Mouse (Mus musculus) CH12F3 (cell line): Measurements from ENCODE around the gene Kcnab2.

Experiments used
- in situ Hi-C: fragments of 300-500 bp; cut with MboI; formaldehyde crosslinking; loops from 2 replicates; pipeline ENCODE4 v1.14.3; 2020; ENCODE audit warnings: low sequenced_read_pairs

Gene Kcnab2

DNA sequence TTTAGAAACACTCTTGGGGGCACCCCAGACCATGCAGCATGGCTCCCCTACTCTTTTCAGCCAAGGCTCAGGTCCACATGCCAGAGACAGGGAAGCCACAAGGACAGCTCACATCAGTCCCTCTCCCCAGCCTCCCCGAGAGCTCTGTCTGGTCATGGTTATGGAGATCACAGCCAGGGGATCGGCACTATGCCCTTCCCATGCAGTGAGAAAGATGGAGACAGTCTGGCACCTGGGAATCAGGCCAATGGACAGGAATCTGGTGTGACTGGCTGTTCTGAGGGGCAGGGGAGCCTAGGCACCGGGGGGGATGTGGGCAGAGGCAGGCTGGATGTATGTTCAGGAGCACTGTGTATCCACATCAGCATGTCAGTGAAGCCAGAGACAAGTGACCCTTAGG lies 78.7 kb downstream of the Kcnab2 start:
- in situ Hi-C loops: no loop called here

DNA sequence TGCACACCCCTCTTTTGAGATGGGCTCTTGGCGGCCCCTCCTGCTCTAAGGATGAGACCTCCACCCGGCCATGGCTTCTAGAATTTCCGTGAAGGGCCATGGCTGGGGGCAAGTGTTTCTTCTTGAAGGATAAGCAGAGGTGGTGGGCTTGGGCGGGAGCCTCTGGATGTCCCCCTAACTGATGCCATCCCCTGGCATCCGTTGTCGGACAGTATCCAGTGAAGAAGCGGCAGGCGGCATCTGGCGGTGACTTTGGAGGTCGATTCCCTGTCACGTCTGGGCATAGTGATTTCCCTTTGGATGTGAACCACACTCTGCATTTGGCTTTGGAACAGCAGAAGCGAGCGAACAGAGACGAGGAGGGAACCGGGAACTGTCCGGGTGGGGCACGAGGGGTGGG lies 85.0 kb downstream of the Kcnab2 start:
- in situ Hi-C loops: no loop called here

DNA sequence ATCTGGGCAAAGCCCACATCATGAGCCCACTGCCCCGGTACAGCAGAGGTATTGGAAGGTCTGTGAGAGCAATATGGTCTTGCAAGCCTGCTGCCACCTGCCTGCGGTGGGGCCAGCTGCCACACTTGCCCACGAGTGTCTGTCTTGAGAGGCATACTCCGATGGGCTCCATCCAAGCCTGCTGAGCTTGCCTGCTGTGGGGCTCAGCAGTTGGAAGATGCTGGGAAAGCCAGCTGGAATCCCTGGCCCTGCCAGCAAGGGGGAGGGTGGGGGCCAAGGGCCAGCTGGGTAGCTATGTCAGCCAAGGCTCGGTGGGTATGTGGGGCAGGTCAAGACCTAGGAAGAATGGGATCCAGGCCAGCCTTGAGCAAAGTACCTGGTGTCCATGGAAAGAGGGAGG lies 85.5 kb downstream of the Kcnab2 start:
- in situ Hi-C loops: no loop called here

DNA sequence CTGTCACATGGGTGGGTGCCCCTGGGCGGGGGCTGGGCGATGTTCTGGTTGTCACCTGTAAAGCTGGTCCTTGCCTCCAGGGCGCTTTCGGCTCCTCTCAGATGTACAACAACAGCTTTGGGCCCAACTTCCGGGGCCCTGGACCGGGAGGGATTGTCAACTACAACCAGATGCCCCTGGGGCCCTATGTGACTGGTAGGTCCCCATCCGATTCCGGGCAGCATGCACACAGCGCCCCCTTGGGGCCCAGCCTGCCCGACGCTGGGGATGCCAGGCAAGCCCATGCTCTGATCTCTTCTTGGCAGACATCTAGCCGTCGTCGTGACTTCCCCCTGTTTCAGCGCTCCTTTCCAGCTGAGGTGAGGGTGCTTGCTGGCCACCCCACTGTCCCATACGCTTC lies 92.0 kb downstream of the Kcnab2 start:
- in situ Hi-C loops: no loop called here

DNA sequence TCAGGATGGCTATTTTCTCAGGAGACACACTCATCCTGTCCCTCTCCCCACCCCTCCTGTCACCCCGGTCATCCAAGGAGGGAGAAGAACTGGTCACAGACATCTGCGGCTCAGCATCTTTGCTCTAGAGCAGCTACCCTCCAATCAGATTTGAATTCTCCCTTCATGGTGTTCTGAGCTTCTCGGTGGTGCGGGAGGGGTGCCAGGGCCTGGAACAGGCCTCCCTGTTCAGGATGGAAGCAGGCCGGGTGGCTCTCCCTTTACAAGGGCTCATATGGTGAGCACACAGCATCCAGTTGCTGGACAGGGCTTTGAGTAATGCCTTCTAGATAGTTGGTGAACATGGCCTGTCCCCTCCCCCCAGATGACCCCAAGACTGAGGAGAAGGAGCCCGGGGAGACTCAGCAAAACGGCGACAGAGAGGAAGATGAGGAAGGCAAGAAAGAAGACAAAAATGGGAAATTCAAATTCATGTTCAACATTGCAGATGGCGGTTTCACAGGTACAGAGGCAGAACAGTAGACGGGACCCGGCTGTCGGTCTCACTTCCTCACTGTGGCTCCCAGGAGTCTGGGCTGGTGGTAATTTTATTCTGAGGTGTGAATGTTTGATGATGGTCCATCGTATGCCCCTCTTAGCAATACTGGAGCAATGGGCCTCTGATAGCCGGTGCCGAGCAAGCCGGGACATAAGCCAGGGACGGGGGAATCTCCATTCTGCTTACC lies 95.0 kb downstream of the Kcnab2 start:
- in situ Hi-C loops: no loop called here

DNA sequence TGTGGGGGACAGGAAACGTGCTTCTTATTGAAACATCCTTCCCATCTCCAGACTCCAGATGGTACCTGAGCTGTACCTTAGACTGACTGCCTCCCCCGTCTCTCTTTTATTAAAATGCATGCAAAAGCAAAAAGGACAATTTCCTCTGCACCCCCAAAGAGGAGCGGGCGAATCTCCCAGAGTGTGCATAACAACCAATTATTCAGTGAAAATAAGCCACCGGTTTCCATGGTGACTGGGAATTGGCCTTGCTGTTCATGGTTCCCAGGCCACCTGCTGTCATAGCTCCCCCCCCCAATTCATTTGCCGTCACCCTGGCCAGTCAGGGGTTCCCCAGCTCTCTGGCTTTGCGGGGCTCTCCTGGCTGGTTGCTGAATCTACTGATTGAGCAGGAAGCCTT lies 112.4 kb downstream of the Kcnab2 start:
- in situ Hi-C loops: no loop called here

DNA sequence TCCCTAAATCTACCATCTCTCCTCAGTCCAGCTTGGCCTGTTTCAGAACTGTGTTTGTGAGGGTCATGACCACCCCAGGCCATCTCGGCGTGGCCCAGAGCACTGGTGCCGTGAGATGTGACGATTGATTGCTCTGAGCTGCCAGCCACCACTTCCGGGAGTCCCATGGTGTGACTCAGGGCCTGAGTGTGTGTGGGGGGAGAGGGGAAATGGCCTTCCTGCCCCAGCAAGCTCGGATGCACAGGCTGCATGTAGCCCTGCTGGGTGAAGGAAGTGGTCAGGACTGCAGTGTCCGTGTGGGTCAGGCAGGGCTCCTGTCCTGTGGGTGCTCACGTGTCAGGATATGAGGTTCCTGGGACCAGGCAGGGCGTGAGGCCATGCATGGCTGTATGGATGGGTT lies 115.5 kb downstream of the Kcnab2 start:
- in situ Hi-C loops: no loop called here

DNA sequence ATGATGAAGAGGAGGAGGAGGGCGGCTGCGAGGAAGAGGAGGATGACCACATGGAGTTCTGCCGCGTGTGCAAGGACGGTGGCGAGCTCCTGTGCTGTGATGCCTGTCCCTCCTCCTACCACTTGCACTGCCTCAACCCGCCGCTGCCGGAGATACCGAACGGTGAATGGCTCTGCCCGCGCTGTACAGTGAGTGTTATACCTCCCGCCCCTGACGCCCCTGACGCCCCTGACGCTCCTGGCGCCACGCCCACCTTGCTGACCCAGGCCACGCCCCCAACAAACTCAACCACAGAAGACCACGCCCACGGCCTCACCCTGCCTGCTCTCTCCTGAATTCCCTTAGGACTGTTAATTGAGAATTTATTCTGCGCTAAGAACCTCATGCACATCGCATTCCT lies 116.8 kb downstream of the Kcnab2 start:
- in situ Hi-C loops: no loop called here

DNA sequence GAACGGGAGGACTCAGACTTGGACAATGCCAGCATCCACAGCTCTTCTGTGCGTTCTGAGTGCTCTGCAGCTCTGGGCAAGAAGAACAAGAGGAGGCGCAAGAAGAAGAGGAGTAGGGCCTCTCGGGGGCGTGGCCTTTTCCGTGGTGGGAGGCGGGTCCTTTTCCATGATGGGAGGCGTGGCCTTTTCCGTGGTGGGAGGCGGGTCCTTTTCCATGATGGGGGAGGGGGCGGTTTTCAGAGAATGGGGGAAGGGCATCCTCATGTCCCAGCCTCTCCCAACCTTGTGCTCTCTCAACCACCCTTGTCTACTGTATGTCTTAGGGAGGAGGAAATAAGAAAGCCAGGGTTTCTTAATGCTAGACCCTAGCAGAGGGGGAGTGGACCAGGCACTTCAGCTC lies 118.0 kb downstream of the Kcnab2 start:
- in situ Hi-C loops: no loop called here

DNA sequence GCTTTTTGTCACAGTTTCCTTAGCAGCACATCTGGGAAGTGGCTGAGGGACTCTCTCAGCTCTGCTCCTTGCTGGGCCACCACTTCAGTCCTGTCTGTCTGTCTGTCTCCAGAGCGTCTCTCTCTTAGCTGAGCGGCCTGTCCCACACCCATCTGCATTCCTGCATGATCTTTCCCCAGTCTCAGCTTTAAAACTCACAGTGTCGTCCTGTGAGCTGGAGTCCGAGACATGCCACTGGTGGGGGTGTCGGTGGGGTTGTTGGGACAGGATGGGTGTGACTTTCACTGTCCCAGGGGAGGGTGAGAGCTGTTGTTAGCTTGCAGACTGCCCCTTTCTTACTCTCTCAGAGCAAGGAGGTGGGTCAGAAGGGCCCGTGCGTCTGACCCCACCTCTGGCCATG lies 122.0 kb downstream of the Kcnab2 start:
- in situ Hi-C loops: no loop called here

DNA sequence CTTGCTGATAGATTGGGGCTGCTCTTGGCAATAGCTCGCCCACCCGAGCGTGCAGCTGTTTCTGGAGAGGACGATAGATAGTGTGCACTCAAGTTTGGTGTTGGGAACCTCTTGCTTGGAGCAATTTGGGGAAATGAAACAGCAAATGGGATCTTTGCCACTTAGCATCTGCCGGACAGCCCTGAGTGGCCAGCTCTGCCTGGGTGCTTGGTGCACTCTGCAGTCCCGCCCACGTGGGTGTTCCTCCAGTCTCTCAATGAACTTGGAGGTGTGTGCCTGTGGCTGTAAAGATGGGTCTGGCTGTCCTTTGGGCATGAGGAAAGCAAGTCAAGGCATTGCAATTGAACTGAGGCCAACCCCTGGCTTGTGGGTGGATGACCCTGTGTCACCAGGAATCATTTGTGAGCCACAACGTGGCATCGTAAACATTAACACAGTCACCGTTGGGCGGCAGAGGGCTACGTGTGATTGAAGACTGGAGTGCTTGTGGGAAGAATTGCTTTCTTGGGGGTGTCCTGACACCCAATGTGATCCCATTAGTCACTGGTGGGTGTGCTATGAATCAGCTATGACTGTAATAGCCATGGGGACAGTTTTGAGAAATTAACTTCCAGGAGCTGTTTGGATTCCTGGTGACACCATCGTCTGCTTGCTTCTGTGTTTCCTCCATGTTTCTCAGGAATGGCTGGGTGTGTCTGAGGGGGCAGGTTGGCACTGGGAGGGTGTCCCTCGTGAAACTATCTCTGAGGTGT lies 123.6 kb downstream of the Kcnab2 start:
- in situ Hi-C loops: no loop called here

DNA sequence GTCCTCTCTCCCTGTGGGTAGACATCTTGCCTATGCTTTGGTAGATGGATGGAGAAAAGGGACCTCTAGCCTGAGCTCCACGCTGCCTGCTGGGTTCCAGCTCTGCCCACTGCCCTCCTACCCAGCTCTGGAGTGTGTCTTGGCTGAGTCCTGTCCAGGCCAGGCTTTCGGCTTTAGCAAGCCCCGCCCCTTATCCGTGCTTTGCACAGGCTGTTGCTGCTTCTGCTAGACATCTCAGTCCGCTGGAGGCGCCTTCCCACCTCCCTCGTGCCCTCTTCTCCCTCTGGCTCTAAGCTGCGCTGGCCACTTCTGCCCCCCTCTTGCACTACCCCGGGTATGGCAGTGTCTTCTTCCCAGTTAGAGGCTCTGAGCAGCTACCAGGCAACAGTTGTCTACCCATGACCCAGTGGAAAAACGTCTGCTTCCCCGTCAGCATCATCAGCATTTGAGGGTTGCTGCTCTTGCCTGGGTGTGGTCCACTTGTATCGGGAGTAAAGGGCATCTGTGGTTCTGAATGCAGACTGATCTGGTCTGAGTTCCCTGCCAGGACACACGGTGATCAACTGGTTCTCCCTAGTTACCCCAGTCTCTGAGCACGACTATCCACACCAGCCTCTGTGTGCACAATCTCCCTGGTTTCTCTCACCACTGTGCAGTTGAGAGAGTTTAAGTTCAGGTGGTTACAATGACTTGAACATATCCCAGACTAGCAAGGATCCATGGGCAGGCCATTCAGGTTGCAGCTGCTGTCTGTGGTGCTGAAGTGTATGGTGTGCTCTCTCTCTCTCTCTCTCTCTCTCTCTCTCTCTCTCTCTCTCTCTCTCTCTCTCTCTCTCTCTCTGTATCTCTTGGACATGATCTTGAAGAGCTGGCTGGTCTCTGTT lies 126.0 kb downstream of the Kcnab2 start:
- in situ Hi-C loops: no loop called here

DNA sequence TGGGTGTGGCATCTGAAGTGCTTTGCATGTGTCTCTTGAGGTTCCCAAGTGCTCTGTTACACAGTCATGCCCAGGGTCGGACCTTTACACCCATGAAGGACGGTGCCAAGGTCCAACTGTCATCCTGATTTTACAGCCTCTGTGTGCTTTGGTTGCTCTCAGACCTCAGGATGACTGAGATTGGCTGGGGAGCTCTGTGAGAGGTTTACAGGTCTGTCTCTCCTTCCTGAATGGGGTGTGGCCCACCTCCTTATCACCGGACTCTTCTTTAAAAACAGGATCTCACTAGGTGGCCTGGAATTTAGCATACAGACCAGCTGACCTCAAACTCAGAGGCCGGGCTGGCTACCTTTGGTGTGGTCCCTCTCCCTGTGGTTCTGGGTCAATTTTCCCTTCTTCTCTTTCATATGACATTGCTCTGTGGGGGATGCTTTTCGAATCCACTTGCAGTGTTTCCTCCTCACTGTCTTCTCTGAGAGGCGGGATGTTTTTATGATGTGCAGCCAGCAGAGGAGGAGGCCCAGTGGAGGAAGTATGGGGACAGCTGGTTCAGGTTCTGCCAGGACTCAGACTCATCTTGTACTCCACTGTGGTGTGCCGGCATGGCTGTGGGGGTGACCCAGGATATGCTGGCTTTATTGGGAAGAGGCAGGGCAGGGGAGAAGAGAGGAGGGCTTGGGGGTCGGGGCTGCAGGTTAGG lies 126.8 kb downstream of the Kcnab2 start:
- in situ Hi-C loops: no loop called here

DNA sequence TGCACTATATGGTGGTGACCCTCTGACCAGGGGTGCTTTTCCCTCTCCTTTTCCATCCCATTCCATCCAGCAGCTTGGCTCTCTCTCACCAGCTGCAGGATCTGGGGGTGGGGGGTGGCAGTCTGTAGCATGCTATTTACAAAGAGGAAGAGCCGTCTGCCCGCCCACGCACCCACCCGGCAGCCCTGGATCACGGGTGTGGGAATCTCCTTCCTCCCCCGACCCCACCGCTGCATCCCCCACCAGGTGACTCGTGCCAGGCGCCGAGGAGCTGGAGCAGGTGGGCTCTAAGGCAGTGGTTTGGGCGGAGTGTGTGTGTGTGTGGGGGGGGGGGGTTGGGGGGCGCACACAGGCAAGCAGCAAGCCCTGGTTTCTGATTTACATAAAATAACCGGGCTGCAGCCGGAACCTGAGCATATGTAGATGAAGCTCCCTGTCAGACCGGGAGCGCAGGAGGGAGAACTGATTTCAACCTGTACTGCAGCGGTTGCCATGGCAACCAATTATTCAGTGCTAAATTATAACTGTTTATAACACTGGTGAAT lies 127.8 kb downstream of the Kcnab2 start:
- in situ Hi-C loops: no loop called here

DNA sequence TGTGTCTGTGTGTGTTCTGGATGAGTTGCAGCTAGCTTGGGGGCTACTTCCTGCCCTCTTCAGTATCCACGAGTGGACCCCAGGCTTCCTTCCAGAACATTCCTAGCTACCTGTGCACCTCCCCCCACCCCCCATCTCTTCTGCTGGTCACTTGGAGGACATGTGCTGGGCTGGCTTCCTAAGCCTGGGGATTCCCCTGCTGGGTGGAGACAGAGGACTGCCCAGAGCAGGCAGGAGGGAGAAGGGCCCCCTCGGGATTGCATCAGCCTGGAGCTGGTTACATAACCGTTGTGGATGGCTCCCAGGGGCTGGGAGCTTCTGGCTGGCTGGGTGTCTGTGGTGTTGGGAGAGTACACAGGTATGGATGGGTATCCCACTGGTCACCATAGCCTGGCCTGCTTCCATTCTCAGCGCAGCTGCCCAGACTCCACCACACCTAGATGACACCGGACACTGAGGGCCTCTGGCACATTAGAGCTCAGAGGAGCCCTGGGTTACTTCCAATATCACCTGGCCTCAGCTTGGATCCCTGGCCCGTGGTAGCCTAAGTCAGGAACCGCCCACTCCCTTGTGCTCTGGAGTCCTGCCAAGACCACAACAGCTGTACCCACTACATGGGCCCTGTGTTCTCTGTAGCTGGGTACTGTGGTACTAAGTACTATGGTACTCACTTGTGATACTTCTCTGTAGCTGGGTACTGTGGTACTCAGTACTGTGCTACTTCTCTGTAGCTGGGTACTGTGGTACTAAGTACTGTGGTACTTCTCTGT lies 132.4 kb downstream of the Kcnab2 start:
- in situ Hi-C loops: no loop called here

DNA sequence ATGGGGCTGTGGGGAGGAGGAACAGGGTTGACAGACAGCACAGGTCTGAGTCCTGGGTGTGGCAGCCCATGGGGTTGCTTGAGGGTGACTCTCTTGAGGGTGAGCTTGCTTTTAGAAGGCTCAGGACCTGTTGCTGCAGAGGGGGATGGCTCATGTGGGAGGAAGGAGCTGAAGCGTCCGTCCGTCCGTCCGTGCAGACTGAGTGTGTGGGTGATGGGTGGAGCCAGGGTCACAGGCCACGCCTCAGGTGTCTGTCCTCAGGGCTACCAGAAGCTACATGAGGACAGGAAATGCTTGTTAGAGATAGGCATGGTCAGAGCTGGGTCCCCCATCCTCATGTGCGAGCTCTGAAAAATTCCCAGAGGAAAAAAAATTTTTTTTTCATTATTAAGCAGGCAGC lies 133.0 kb downstream of the Kcnab2 start:
- in situ Hi-C loops: no loop called here

DNA sequence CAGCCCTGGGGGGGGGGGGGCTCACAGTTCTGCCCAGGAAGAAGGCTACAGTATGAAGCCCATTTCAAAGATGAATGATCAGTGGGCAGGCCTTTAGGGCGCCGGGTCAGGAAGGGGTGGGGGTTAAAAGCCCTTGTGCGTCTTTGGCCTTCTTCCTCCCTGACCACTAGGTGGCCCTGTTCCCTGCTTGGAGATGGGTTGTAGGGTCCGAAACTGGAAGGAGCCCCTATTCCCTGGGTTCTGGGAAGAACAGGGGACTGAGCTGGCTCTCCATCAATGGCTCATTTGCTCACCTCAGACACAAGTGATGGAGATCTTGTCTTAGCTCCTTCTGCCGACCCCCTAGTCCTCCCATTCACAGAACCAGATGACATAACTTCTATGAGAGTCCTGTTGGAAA lies 134.4 kb downstream of the Kcnab2 start:
- in situ Hi-C loops: no loop called here
